Mouse (Mus musculus) kidney, adult 11 months (tissue): ENCODE data around the gene Dcun1d4.
"Not testable (repeated sequence)": the region's sequence is repeated elsewhere in the genome, so short reads cannot be mapped to it uniquely, and the experiment has no call there.

Source experiments
- DNase-seq: peaks from one replicate; pipeline ENCODE4 v3.0.0; 2022

The Dcun1d4 gene

DNA sequence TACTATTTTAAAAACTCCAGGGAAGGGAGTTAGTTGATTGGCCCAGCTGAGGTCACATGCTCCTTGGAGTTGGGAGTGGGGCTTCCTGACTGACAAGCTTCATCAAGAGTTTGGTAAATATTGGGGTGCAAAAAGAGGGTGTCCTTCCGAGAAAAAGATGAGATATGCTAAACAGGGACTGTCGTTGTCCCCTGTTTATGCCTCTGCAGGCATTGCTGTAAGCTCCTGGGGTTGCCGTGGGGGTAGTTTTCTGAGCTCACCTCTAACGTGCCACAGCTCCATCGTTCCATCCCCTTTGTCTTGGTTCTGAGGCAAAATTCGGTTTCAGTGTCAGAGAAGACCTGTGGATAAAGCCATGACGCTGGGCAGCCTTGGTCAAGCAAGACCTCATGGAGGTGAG, at the start of gene Dcun1d4:
Dcun1d4 (plus strand) TSS at position 301 of the 400 bp plus-strand sequence.
- no peak for DNase-seq

DNA sequence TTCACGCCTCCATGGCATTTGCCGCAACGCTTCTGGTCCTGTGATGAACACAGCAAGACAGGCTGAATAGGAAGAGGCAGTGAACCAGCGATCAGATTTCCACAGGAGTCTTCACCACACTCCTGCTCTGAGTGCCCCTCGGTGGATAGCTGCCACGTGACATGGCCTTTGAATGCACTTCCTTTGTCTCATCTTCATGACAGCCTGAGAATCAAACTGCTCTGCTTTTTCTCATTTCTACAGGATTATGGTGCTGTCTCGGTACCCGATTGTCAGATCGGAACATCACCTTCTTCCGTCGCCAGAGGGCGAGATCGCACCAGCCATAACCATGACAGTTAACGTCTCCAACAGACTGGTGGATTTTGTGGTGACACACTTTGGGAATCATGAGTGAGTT, 49.2 kb upstream of the Dcun1d4 start:
- DNase-seq, result peak; percentile 56

DNA sequence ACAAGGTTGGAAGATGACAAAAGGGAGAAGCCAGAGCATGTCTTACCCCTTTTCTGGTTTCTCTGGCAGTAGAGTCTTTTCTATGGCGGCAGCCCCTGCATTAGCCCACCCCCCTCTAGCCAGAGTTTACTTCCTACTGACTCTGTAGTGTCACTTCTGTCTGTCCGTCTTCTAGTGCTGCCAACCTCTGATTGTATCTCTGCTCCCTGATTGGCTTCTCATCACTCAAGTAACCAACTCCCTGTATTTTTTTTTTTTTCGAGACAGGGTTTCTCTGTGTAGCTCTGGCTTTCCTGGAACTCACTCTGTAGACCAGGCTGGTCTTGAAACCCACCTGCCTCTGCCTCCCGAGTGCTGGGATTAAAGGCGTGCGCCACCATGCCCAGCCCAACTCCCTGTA, 48.0 kb upstream of the Dcun1d4 start:
- DNase-seq, result no peak

- DNase-seq, result no peak
These were observed 46.0 kb upstream of the Dcun1d4 start for GRCm38 (mm10) chr5:73434764-73435163.

- no peak for DNase-seq
These were observed 38.6 kb upstream of the Dcun1d4 start for GRCm38 (mm10) chr5:73442176-73442575.

DNA sequence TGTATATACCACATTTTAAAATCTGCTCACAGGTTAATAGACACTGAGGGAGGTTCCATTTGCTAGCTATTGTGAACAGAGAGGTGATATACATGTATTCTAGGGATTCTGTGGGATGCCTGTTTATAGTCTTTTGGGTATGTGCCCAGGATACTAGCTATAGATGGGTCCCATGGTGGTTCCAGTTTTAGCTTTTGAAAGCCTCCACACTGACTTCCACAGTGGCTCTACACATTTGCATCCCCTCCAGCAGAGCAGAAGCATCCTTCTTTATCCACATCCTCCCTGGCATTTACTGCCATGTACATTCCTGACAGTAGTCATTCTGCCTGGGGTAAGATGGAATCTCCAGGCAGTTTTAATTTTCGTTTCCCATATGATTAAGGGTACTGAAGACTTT, 30.5 kb upstream of the Dcun1d4 start:
- DNase-seq, result no peak

DNA sequence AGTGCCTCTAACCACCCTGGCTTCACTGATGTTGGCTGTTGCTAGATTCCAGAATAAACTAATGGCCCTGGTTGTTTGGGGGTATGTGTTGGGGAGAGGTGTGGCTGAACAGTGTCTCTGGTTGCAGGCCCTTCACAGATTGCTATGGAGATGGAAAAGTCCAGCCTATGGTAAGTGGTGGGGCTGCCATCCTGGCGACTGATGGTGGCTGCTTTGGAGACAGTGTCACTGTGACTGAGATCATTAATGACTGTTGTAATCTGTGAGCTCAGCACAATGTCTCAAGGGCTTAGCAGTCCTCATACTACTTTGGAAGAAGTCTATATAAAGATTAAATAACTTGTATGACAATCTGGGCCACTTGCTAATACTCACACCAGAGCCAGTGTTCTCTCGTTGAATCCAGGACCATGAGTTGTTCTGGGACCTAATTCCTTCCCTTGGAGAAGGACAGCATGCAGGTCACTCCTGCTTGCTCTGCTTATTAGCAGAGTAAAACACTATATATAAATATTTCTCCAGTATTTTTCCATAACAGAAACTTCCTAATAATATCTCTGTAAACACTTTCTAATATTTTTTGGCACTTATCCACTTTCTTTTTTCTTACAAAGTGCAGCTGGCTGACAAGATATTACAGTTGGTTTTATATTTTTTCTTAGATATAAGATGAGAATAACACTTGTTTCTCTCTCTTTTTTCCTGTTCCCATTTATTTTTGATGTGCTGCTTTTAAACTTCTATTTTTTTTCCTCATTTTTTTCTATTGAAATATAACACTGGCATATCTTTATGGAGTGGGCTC, 26.1 kb upstream of the Dcun1d4 start:
- no peak for DNase-seq

DNA sequence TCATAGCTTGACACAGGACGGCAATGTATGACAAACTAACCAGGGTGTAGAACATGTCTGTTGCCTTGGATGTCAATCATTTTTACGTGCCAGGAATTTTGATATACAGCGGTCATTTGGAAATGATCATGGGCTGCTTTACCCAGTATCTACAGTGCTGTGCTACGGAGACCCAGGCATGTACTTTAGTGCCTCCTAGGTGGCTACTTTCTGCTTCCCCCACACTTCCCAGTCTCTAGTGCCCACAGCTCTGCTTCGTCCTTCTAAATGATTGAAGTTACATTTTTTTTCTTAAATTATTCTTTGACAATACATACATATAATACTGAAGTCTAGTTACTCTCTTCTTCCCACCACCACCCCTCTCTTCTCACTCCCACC, 25.5 kb upstream of the Dcun1d4 start:
- DNase-seq, result no peak

GRCm38 (mm10) chr5:73468462-73469433, 12.1 kb upstream of the Dcun1d4 start:
- no peak for DNase-seq

- DNase-seq, result no peak
These were observed 6.1 kb upstream of the Dcun1d4 start for GRCm38 (mm10) chr5:73474412-73475405.

- DNase-seq, result no peak
These were observed 601 bp downstream of the Dcun1d4 start for GRCm38 (mm10) chr5:73481401-73481800.

- not testable (repeated sequence) for DNase-seq
These were observed 1.6 kb downstream of the Dcun1d4 start for GRCm38 (mm10) chr5:73482381-73482780.

DNA sequence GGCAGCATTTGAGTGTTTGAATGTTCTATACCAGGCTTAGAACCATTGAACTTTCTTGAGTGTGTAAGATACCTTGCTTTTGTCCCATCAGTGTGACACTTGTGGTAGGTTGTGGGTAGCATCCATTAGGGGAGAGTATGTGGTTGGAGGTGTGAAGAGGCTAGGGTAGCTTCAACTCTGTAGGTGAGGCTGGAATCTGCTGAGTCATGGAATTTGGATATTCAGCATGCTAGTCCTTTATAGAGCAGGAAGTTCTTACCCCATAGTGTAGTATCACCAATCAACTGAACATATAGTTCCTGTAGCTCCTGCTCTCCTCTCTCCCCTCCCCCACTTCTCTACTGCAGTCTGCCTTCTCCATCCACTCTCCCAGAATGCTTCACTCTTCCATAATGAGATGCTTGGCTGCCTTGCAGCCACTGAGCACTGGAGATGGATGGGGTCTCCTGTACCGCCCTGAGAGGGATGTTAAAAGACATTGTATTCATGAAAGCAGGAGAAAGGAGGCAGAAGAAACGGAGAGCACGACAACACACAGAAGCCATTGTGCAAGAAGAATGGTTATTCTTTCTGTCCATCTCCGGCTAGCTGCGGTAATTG, 3.3 kb downstream of the Dcun1d4 start:
- DNase-seq, result no peak

- no peak for DNase-seq
These were observed 5.7 kb downstream of the Dcun1d4 start for GRCm38 (mm10) chr5:73486451-73486850.

DNA sequence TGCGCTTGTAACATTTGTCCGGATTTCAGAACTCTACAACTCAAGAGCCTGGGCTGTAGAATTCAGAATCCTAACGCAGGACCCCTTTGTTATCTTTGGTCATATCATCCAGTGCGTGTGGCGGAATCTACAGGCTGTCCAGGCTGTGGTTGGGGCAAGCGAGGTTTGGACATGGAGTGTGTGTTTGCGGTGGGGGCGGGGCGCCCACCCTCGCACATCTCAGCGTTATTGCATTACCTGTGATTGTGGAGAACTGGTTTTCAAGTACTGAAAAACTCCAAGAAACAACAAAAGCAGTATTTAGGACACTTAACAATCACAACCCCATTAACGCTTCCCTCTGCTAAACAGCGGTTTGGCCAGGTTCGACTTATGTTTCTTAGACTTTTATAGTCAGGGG, 9.1 kb downstream of the Dcun1d4 start:
- DNase-seq, result no peak

- peak; percentile 100 for DNase-seq
These were observed 9.8 kb downstream of the Dcun1d4 start for GRCm38 (mm10) chr5:73490596-73491073.

DNA sequence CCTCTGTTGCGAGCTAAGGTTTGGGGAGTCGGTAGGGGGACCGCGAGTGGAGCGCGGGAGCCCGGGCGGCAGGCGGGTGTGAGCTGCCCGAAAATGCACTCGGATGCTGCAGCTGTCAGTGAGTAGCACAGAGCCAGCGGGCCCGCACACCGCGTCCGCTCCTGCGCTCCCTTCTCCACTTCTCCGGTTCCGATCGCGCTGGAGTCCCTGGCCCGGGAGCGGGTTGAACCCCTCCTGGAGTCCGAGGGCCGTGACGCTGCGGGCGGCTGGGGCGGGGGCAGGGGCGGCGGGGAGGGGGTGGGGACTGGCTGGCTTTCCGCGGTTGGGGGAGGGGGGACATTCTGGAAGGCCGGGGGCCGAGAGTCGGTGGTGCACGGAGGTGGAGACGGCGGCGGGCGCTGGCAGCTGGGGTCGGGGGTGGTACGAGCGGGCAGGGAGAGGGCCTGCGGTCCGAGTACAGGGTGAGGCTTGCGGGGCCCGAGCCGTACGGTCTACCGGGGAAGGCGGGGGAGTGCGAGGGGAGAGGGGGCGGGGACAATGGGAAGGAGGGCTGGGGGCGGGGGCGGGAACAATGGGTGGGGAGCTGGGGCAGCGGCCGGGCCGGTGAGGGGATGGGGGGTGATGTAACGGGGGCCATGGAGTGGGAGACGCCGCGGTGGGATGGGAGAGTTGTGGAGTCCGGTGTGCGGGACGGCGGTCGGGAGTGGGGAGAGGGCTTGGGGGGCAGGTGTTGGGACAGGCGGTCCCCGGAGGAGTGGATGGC, 10.5 kb downstream of the Dcun1d4 start:
- no peak for DNase-seq

DNA sequence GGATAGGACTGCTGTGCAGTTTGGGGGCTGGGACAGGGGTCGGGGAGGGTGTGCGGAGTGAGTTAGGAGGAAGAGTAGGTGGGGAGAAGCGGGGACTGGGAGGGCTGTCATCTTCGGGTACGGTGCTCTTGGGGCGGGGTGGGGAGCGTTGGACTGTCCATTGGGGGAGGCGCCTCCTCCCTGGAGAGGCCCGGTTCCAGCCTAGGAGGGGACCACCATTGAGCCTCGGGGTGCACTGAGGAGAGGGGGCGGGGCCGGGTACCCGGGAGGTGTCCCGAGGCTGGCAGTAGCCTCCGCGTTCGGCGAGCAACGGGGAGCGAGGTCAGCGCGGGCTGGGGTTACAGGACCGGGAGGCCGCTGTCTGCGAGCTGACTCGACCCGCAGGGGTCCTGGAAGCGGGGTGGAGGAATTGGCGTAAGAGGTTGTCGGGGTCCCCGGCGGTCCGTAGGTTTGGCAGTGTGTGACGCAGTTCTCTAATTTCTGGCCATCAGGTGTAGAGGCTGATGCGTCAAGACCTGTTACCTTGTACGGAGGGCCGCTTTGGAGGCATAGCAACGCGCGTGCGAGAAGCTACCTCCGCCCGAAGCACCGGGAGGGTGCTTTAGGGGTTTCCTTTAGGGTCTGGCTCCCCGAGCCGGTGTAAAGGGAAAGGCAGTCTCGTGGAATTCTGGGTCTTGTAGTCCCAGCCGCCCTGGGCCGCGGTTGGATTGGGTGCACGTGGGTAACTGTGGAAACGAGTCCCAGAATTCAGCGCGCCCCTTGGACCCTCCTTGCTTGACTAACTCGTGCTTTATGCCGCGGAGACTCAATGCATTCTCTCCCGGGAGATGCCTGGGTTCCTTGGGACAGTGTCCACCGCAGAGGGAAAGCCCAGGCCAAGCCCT, 11.3 kb downstream of the Dcun1d4 start:
- DNase-seq, result peak; percentile 92

GRCm38 (mm10) chr5:73497401-73497800, 16.6 kb downstream of the Dcun1d4 start:
- no peak for DNase-seq

- DNase-seq, result peak; percentile 50
These were observed 17.8 kb downstream of the Dcun1d4 start for GRCm38 (mm10) chr5:73498559-73498958.
